Mouse (Mus musculus) liver, embryonic 11.5 days (tissue): ENCODE measurements at regions not wholly inside any gene's neighbourhood (a gene's known extent, or its start where the extent isn't known, plus 50 kb on each side); places are given as distances from the start of the nearest gene placed in this dataset.

Experiments used
- ATAC-seq: fragments of 200-750 bp; cut with Nextera tagmentation; replicated peaks from 2 replicates; pipeline ENCODE4 v1.8.0; 2017; ENCODE audit warnings: moderate number of reproducible peaks, mild to moderate bottlenecking, moderate TSS enrichment, moderate library complexity; ENCODE audit not compliant: low FRiP score
- DNase-seq: peaks from one replicate; pipeline ENCODE4 v3.0.0-alpha.2; 2017; ENCODE audit warnings: low spot score
- H3K27ac ChIP-seq: fragments of 300-500 bp; sonication (generic); 2 replicates; pipeline ENCODE4 v1.5.1; 2014; ENCODE audit warnings: mild to moderate bottlenecking, low read depth, low read length, control low read depth
- H3K27me3 ChIP-seq: fragments of 300-500 bp; sonication (generic); replicated peaks from 2 replicates; pipeline ENCODE4 v1.6.1; 2014; ENCODE audit warnings: low read length, mixed read lengths; ENCODE audit not compliant: control insufficient read depth, insufficient read depth
- H3K36me3 ChIP-seq: fragments of 300-500 bp; sonication (generic); 2 replicates; pipeline ENCODE4 v1.6.1; 2014; ENCODE audit warnings: mild to moderate bottlenecking, low read length, moderate library complexity, mixed read lengths; ENCODE audit not compliant: control insufficient read depth, insufficient read depth
- H3K4me1 ChIP-seq: fragments of 300-500 bp; sonication (generic); replicated peaks from 2 replicates; pipeline ENCODE4 v1.6.1; 2014; ENCODE audit warnings: low read length, mixed read lengths; ENCODE audit not compliant: control insufficient read depth, insufficient read depth
- H3K4me2 ChIP-seq: fragments of 300-500 bp; sonication (generic); 2 replicates; pipeline ENCODE4 v1.6.1; 2014; ENCODE audit warnings: mild to moderate bottlenecking, control low read depth, moderate library complexity
- H3K4me3 ChIP-seq: fragments of 300-500 bp; sonication (generic); 2 replicates; pipeline ENCODE4 v1.5.1; 2014; ENCODE audit warnings: low read depth, low read length, control low read depth
- H3K9ac ChIP-seq: fragments of 300-500 bp; sonication (generic); 2 replicates; pipeline ENCODE4 v1.6.1; 2014; ENCODE audit warnings: low read depth, low read length, control low read depth
- H3K9me3 ChIP-seq: fragments of 300-500 bp; sonication (generic); 2 replicates; pipeline ENCODE4 v1.6.1; 2016; ENCODE audit warnings: low read length, inconsistent platforms, mixed read lengths; ENCODE audit not compliant: control insufficient read depth
- WGBS: fragments of 180-500 bp; shearing (Covaris S2); extraction: QIAGEN DNeasy Blood & Tissue Kit; methylation state at CpG from one replicate; pipeline ENCODE4 v1.1.7; 2014; 5-methylcytosine and 5-hydroxymethylcytosine counted together

GRCm38 (mm10) chr14:61809716-61810437, 202.6 kb downstream of the Kcnrg start:
- ATAC-seq: no peak
- Histone ChIP-seq H3K9ac (no peak overlapping the region), H3K36me3 (no peaks in the 10 kb centered on the region), H3K4me2 (no peak overlapping the region), H3K4me1 (no peaks in the 10 kb centered on the region), H3K27ac (no peak overlapping the region), H3K4me3 (no peak overlapping the region), H3K27me3 (no peaks in the 10 kb centered on the region), H3K9me3 (no peaks in the 10 kb centered on the region)
- no peak for DNase-seq
- 68% methylated on average over 10 of the region's 10 CpGs for WGBS

GRCm38 (mm10) chr14:61810836-61811235, 203.6 kb downstream of the Kcnrg start:
- no peak overlapping the region for H3K4me2 ChIP-seq
- H3K9ac ChIP-seq: no peak overlapping the region

GRCm38 (mm10) chr14:61817711-61818110, 210.5 kb downstream of the Kcnrg start:
- H3K27ac ChIP-seq: no peak overlapping the region
- H3K4me3 ChIP-seq: no peak overlapping the region
- ATAC-seq (no peak), DNase-seq (no peak)
- H3K27me3 ChIP-seq: no peaks in the 10 kb centered on the region
- no peaks in the 10 kb centered on the region for H3K4me1 ChIP-seq
- no peak overlapping the region for H3K4me2 ChIP-seq
- no peaks in the 10 kb centered on the region for H3K36me3 ChIP-seq
- H3K9me3 ChIP-seq: no peaks in the 10 kb centered on the region
- no peak overlapping the region for H3K9ac ChIP-seq
- 72% methylated on average over 11 of the region's 11 CpGs for whole genome bisulfite sequencing

More at GRCm38 (mm10) chr14:61810836-61811235, 203.6 kb downstream of the Kcnrg start:
- no peaks in the 10 kb centered on the region for H3K27me3 ChIP-seq
- H3K27ac ChIP-seq: no peak overlapping the region
- H3K9me3 ChIP-seq: no peaks in the 10 kb centered on the region
- ATAC-seq (no peak), DNase-seq (no peak)
- H3K4me3 ChIP-seq: no peak overlapping the region
- 70% methylated on average over 5 of the region's 5 CpGs for WGBS
- H3K36me3 ChIP-seq: no peaks in the 10 kb centered on the region
- no peaks in the 10 kb centered on the region for H3K4me1 ChIP-seq

- no peak for ATAC-seq
These were observed 211.1 kb downstream of the Kcnrg start for GRCm38 (mm10) chr14:61818365-61818764.

GRCm38 (mm10) chr14:61819251-61819650, 212.0 kb downstream of the Kcnrg start:
- Histone ChIP-seq H3K27me3 (no peaks in the 10 kb centered on the region), H3K4me2 (no peak overlapping the region), H3K9ac (no peak overlapping the region), H3K9me3 (no peaks in the 10 kb centered on the region), H3K36me3 (no peaks in the 10 kb centered on the region), H3K4me1 (no peaks in the 10 kb centered on the region), H3K4me3 (no peak overlapping the region), H3K27ac (no peak overlapping the region)
- DNase-seq (no peak), ATAC-seq (no peak)
- 81% methylated on average over 2 of the region's 2 CpGs for WGBS

More at GRCm38 (mm10) chr14:61818365-61818764, 211.1 kb downstream of the Kcnrg start:
- H3K4me2 ChIP-seq: no peak overlapping the region
- 79% methylated on average over 2 of the region's 2 CpGs for WGBS
- DNase-seq: no peak
- H3K36me3 ChIP-seq: no peaks in the 10 kb centered on the region
- H3K9ac ChIP-seq: no peak overlapping the region
- H3K4me1 ChIP-seq: no peaks in the 10 kb centered on the region
- no peak overlapping the region for H3K4me3 ChIP-seq
- no peaks in the 10 kb centered on the region for H3K27me3 ChIP-seq
- H3K9me3 ChIP-seq: no peaks in the 10 kb centered on the region
- no peak overlapping the region for H3K27ac ChIP-seq

- no peak for ATAC-seq
- Histone ChIP-seq H3K4me2 (no peak overlapping the region), H3K27me3 (no peaks in the 10 kb centered on the region), H3K4me3 (no peak overlapping the region), H3K9me3 (no peaks in the 10 kb centered on the region), H3K4me1 (no peaks in the 10 kb centered on the region), H3K27ac (no peak overlapping the region), H3K36me3 (no peaks in the 10 kb centered on the region), H3K9ac (no peak overlapping the region)
- WGBS: 32% methylated on average over 8 of the region's 8 CpGs
- DNase-seq: no peak
These were observed 227.2 kb downstream of the Kcnrg start for GRCm38 (mm10) chr14:61834291-61834936.

- Histone ChIP-seq H3K4me2 (no peak overlapping the region), H3K9ac (no peak overlapping the region), H3K36me3 (no peaks in the 10 kb centered on the region), H3K4me3 (no peak overlapping the region), H3K27ac (no peak overlapping the region), H3K4me1 (no peaks in the 10 kb centered on the region), H3K27me3 (no peaks in the 10 kb centered on the region), H3K9me3 (no peaks in the 10 kb centered on the region)
- 47% methylated on average over 6 of the region's 6 CpGs for WGBS
- ATAC-seq (no peak), DNase-seq (no peak)
These were observed 228.5 kb downstream of the Kcnrg start for GRCm38 (mm10) chr14:61835729-61836128.

GRCm38 (mm10) chr14:61836231-61836630, 229.0 kb downstream of the Kcnrg start:
- H3K4me3 ChIP-seq: no peak overlapping the region
- no peak for DNase-seq
- no peak overlapping the region for H3K4me2 ChIP-seq
- ATAC-seq: no peak
- no peak overlapping the region for H3K27ac ChIP-seq
- H3K4me1 ChIP-seq: no peaks in the 10 kb centered on the region
- WGBS: 50% methylated on average over 6 of the region's 6 CpGs
- H3K9me3 ChIP-seq: no peaks in the 10 kb centered on the region
- H3K27me3 ChIP-seq: no peaks in the 10 kb centered on the region
- H3K9ac ChIP-seq: no peak overlapping the region
- no peaks in the 10 kb centered on the region for H3K36me3 ChIP-seq

GRCm38 (mm10) chr14:61836965-61837364, 229.7 kb downstream of the Kcnrg start:
- Histone ChIP-seq H3K9me3 (no peaks in the 10 kb centered on the region), H3K27ac (no peak overlapping the region), H3K9ac (no peak overlapping the region), H3K4me1 (no peaks in the 10 kb centered on the region), H3K36me3 (no peaks in the 10 kb centered on the region), H3K4me3 (no peak overlapping the region), H3K4me2 (no peak overlapping the region), H3K27me3 (no peaks in the 10 kb centered on the region)
- ATAC-seq (no peak), DNase-seq (no peak)
- WGBS: 85% methylated on average over 4 of the region's 4 CpGs
